Mouse (Mus musculus): ENCODE data around the gene Mctp2. TPM values are rescaled to one million over a fixed set of nuclear protein-coding genes. Genes with fewer than 3 reads are reported as not detected.

Gene Mctp2
- total RNA-seq, 4 experiments from 2014 or later: 1.4 to 1.8 (median 1.6) TPM

- no peak for DNase-seq (ENCODE audit: low spot score in 2 of 2)
These were observed 209.4 kb downstream of the Mctp2 start for GRCm38 (mm10) chr7:72096973-72097372.

- DNase-seq (ENCODE audit: low spot score in 2 of 2): no peak
These were observed 210.0 kb downstream of the Mctp2 start for GRCm38 (mm10) chr7:72096433-72096832.

DNA sequence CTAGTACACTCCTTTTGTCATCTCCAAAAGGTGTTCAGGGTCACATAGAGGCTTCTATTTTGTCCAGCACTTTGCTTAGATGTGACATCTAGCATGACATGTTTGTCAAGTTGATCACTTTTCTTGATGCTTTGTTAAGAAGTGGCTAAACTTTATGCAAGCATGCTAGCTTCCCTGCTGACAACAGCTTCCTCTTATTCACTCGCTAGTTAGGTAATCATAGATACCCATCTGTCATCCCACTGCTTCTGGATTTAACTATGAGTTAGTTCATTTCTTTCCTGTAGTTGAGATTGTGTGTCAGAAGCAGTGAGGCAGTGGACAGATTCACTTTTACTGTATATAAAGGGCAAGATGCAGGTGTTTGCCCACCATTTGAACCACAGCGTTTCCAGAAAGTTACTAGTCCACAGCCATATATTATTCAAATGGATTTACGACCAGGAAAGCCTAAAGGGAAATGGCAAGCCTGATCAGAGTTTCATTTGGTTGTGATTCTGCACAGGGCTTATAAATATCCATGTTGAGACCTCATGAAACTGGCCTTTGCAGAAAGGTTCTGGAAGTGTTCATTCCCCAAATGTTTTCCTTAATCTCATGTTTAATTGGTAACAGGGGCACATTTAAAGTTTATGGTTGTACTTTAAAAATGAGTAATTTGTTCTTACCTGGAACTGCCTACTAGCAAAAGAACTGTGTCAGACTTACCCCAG is 216.8 kb downstream of the Mctp2 start:
- no peak for DNase-seq (ENCODE audit: low spot score in 2 of 2)

- no peak for DNase-seq (ENCODE audit: low spot score in 2 of 2)
These were observed 225.7 kb downstream of the Mctp2 start for GRCm38 (mm10) chr7:72080705-72081104.

DNA sequence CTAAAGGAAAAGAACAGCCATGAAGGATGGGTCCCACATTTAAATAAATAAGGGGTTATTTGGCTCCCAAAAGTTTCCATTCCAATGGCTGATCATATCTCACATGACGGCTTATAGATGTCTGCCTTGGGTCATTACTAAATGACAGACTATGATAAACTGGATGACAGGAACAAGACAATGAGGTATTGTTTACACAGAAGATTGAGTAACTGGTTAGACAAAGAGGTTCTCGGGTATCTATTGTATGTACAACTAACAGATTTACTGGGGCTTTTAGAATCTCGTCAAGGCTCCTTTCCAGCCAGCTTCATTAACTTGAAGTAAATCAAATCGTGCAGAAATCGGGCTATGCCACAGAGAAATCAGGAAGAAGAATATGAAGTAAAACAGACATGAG is 227.5 kb downstream of the Mctp2 start:
- DNase-seq (ENCODE audit: low spot score in 2 of 2): no peak

DNA sequence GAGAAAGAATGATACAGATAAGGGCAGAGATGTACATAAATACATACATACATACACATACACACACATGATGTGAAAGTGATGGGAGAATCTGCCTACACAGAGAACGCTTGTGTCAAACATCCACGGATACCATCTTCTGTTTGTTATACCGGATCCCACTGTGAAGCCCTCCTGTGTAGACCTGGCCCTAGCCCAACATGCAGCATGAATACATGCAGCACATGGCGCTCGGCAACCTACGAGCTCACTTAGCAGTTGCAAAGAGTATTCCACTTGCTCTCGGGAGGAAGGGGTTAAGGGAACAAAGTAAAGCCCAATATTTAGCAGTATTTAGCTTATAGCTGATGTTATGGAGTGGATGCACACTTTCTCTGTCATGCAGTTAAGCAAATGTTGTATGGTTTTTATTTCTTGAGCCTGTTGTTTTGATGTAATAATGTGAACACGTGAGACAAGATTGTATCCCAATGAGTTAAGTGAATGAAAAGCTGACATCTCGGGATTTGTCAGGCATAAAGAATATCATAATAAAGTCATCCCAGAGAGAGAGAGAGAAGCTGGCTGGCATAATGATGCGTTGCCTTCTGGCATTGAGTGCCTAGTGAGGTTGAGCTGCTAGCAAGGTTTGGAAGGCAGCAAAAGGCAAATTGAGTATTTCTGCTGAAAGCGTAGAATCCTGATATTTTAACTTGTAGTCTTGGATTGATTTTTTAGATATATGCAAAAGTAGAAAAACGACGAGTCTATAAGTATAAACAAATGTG is 234.8 kb downstream of the Mctp2 start:
- DNase-seq (ENCODE audit: low spot score in 2 of 2): no peak

GRCm38 (mm10) chr7:72068454-72068853 is 238.0 kb downstream of the Mctp2 start:
- no peak for DNase-seq (ENCODE audit: low spot score in 2 of 2)

- no peak for DNase-seq (ENCODE audit: low spot score in 2 of 2)
These were observed 240.1 kb downstream of the Mctp2 start for GRCm38 (mm10) chr7:72066352-72066751.

- no peak for DNase-seq (ENCODE audit: low spot score in 2 of 2)
These were observed 254.6 kb downstream of the Mctp2 start for GRCm38 (mm10) chr7:72051759-72052158.

- DNase-seq (ENCODE audit: low spot score in 2 of 2): peak in 1 of 2 experiments; percentile 22
These were observed 258.5 kb downstream of the Mctp2 start for GRCm38 (mm10) chr7:72047588-72048585.
